Mouse (Mus musculus): ENCODE data around the gene Ston1. TPM values are rescaled to one million over a fixed set of nuclear protein-coding genes. Genes with fewer than 3 reads are reported as not detected.

Gene Ston1
- polyA plus RNA-seq, 1 experiment from 2014 or later = 8.6 TPM

DNA sequence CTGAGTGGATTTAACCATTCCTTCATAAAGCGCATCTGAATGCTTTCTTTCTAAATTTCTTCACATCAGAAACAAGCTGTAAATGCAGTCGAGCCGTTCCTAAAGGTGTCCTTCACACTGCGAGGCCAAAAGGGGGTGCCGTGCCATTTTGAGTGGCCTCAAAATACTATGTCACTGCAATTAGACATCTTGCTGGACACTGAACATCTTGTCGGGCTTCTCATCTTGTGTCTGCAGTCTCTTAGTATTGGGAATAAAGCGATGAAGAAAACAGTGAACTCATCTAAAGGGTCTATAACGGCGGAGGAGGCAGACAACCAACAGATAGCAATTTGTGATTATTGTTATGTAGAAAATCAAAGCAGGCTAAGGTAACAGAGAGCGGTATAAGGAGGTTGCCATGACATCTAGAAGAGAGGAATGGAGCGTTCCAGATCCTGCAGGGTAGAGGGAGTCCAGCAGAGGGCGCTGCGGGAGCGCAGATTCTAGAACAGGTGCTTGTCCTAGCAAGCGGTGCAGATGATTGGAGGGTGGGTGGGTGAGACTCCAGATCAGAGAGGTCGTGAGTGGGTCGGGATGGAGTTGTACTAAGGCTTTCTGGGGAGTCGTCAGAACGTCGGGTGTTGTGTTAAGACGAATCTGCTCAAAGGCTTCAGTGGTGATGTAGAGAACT lies 55.4 kb downstream of the Ston1 start:
- Histone ChIP-seq H3K4me1 (0 out of 2 replicates have a peak, but pooled peaks cover 3% of the 10 kb centered on the region), H3K27me3 (no peaks in the 10 kb centered on the region), H3K9ac (no peak overlapping the region), H3K36me3 (peaks cover 10% of the 10 kb centered on the region), H3K4me2 (no peak overlapping the region), H3K9me3 (no peaks in the 10 kb centered on the region), H3K27ac (no peak overlapping the region), H3K4me3 (no peak overlapping the region)
- WGBS = 20% methylated on average over 21 of the region's 21 CpGs
- no peak for ATAC-seq (ENCODE audit: insufficient number of reproducible peaks, low FRiP score, low TSS enrichment, low read depth)

DNA sequence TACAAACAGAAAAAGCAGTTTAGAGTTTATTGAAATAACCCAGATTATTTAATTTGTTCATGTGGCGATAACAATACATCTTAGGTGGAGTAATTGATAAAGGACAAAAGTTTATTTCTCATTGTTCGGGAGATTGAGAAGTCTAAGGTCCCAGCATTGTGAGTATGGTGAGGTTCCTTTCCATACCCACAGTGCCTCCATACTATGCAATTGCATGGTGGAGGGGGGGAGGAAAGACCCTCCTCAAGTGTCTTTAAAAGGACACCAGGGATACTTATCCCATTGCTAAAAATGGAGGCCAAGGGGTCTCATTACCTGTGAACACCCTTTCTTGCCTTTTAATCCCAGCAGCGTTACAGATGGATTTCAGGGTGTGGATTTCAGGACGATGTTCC lies 55.9 kb downstream of the Ston1 start:
- no peaks in the 10 kb centered on the region for H3K9me3 ChIP-seq
- no peak overlapping the region for H3K4me2 ChIP-seq
- H3K9ac ChIP-seq = no peak overlapping the region
- H3K36me3 ChIP-seq = peaks cover 5% of the 10 kb centered on the region
- 0 out of 2 replicates have a peak, but pooled peaks cover 3% of the 10 kb centered on the region for H3K4me1 ChIP-seq
- no peaks in the 10 kb centered on the region for H3K27me3 ChIP-seq
- no peak for ATAC-seq (ENCODE audit: insufficient number of reproducible peaks, low FRiP score, low TSS enrichment, low read depth)
- H3K4me3 ChIP-seq = no peak overlapping the region
- no peak overlapping the region for H3K27ac ChIP-seq
- 83% methylated on average over 4 of the region's 4 CpGs for WGBS

DNA sequence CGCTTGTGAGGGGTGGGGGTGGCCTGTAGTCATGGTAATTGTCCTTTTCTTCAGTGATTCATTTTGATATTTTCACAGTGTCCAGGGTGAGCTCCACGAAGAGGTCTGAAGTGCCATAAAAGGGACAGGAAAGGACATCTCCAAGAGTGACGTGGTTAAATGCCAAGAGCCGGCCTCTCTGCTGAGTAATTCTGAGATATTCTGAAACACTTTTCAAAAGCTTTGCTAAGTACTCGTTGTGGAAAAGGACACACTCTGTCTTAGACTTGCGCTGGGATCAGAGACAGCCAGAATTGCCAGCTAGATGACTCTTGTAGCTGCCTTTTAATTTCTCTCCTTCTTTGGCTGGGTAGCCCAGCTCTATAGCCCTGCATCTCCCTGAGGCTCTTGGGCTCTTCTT lies 61.0 kb downstream of the Ston1 start:
- H3K4me2 ChIP-seq = no peak overlapping the region
- ATAC-seq (ENCODE audit: insufficient number of reproducible peaks, low FRiP score, low TSS enrichment, low read depth) = no peak
- H3K4me3 ChIP-seq = no peak overlapping the region
- H3K36me3 ChIP-seq = no peaks in the 10 kb centered on the region
- H3K27me3 ChIP-seq = no peaks in the 10 kb centered on the region
- no peaks in the 10 kb centered on the region for H3K9me3 ChIP-seq
- H3K4me1 ChIP-seq = no peaks in the 10 kb centered on the region
- no peak overlapping the region for H3K27ac ChIP-seq
- 74% methylated on average over 6 of the region's 6 CpGs for whole genome bisulfite sequencing
- H3K9ac ChIP-seq = no peak overlapping the region

DNA sequence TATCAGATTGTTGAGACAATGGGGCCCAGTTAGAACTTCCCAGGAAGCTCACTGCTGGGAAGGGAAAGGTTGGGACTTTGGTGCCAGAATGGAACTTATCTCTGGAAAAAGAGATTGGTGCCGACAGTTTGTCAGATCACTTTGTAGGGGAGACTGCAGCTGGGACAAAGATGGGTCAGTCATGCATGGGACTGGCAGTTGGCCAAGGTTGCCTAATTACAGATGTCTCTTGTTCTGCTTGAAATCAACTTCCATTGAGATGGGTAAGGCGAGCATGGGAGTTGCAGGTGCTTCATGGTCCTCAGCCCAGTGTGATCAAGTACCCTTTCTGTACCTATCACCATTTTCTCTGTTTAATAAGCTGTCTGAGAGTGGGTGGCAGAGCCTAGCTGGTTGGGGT lies 68.6 kb downstream of the Ston1 start:
- Histone ChIP-seq H3K4me1 (peaks cover 7% of the 10 kb centered on the region; the same call in 1 of the 2 replicates), H3K4me2 (no peak overlapping the region), H3K4me3 (no peak overlapping the region), H3K9me3 (no peaks in the 10 kb centered on the region), H3K9ac (no peak overlapping the region), H3K27ac (no peak overlapping the region), H3K36me3 (no peaks in the 10 kb centered on the region), H3K27me3 (no peaks in the 10 kb centered on the region)
- 78% methylated on average over 2 of the region's 2 CpGs for WGBS
- no peak for ATAC-seq (ENCODE audit: insufficient number of reproducible peaks, low FRiP score, low TSS enrichment, low read depth)

DNA sequence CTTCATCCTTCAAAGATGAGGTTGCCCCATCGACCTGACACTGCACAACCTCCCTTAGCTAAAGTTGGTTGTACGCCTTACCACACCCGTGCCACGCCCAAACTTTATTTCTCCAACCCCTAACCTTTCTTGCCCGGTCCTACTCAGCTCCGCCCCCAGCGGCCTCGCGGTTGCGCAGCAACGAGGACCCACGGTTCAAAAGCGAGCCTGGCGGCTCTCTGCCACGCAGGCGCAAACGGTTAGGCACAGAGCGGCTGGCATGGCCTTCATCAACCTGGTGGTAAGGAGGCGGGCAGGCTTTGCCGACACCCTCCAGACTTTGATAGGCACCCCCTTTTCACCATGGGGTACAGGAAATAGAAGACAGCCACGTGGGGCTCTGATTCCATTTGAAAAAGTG lies 71.0 kb downstream of the Ston1 start, which contains the start of gene Gtf2a1l:
Gene Gtf2a1l, plus strand, starts transcription at position 209 of the 400 bp plus-strand sequence.
- no peaks in the 10 kb centered on the region for H3K27me3 ChIP-seq
- H3K4me1 ChIP-seq = peaks cover 7% of the 10 kb centered on the region; the same call in 1 of the 2 replicates
- H3K9ac ChIP-seq = no peak within 1 kb of the TSS
- ATAC-seq (ENCODE audit: insufficient number of reproducible peaks, low FRiP score, low TSS enrichment, low read depth) = no peak
- H3K4me2 ChIP-seq = peak within 1 kb of the TSS; percentile 42
- H3K36me3 ChIP-seq = no peaks in the 10 kb centered on the region
- 37% methylated on average over 21 of the region's 21 CpGs for WGBS
- H3K27ac ChIP-seq = no peak within 1 kb of the TSS
- peak within 1 kb of the TSS; percentile 17 for H3K4me3 ChIP-seq
- no peaks in the 10 kb centered on the region for H3K9me3 ChIP-seq

DNA sequence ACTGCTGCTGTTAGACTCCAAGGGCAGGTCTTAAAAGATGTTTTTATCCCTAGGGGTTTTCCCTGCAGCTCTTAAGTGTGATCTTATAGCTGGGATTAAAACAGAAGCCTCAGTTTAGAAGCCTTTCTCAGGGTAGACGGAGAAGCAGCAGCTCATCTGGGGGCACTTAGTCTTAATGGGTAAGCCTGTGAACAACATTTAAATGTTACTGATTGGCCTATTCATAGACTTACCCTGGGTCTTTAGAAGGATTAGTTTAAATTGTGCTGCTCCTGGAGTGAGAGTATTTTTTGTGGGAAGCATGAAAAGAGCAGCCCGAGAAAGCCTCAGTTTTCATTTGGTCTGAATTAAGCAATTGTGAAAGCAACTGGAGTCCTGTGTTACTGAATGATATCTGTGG lies 72.4 kb downstream of the Ston1 start:
- H3K9ac ChIP-seq = no peak overlapping the region
- no peak overlapping the region for H3K4me3 ChIP-seq
- H3K4me1 ChIP-seq = peaks cover 7% of the 10 kb centered on the region; the same call in 1 of the 2 replicates
- no peak overlapping the region for H3K27ac ChIP-seq
- no peak overlapping the region for H3K4me2 ChIP-seq
- ATAC-seq (ENCODE audit: insufficient number of reproducible peaks, low FRiP score, low TSS enrichment, low read depth) = no peak
- H3K9me3 ChIP-seq = no peaks in the 10 kb centered on the region
- H3K27me3 ChIP-seq = no peaks in the 10 kb centered on the region
- 35% methylated on average over 2 of the region's 2 CpGs for WGBS
- H3K36me3 ChIP-seq = no peaks in the 10 kb centered on the region

DNA sequence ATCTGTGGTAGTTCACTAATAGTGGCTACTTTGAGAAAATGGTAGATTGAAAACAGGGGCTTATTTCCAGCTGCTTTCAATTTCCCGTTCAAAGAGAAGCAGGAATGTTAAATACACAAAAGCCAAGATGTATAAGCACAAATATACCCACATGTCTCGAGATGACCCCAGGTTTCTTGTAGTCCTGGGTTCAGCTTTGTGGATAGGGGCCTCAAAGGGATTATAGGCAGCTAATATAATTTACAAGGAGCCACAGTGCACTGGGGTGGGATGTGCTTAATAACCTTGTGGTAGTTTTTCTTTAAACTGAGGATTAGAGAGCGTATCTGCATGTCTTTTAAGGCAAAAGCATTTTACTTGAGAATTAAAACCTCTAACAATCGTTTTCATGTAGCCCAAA lies 73.3 kb downstream of the Ston1 start:
- H3K27ac ChIP-seq = no peak overlapping the region
- H3K27me3 ChIP-seq = no peaks in the 10 kb centered on the region
- WGBS = 26% methylated on average over 4 of the region's 4 CpGs
- H3K4me2 ChIP-seq = no peak overlapping the region
- no peak overlapping the region for H3K4me3 ChIP-seq
- ATAC-seq (ENCODE audit: insufficient number of reproducible peaks, low FRiP score, low TSS enrichment, low read depth) = no peak
- H3K36me3 ChIP-seq = no peaks in the 10 kb centered on the region
- H3K9ac ChIP-seq = no peak overlapping the region
- no peaks in the 10 kb centered on the region for H3K9me3 ChIP-seq
- peaks cover 7% of the 10 kb centered on the region; the same call in 1 of the 2 replicates for H3K4me1 ChIP-seq

DNA sequence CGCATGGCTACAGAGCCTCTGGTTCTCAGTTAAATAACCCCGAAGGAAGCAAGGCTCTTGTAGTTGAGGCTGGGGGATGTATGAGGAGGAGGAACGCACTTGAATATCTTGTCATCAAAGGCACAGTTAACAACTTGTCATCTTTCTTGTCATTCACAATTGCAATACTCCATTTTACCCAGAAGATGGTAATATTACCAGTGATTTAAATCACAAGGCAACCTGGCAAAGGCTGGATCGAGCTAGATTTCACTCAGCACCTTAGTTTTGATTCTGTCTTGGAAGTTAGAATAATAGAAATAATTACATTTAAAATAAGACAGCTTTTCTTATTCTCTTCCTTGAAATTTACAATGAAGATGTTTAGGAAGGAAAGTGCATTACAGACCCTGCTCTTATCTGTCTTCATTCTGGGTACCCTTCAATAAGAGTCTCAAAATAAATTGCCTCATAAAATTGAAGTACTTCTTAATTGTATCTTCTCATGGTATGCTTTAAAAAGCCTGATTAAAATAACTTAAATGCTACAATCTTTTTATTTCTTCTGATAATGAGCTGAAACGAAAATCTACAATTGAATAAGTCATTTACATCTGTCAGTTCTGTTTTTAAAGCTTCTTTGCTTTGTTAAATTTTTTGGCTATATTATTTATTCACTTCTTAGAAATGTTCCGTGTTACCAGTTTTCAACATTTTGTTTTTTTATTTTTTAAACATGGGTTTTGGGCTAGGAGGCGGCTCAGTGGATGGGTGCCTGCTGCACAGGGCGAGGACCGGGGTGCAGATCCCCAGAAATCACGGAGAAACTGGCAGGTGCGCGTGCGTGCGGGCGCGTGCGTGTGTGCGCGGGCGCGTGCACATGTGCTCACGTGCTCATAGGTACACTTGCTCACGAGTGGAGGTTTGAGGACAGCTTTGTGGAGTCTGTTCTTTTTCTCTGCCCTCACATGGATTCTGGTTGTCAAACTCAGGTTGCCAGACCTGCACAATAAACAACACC lies 78.1 kb downstream of the Ston1 start:
- Histone ChIP-seq H3K4me1 (no peaks in the 10 kb centered on the region), H3K9me3 (no peaks in the 10 kb centered on the region), H3K4me2 (no peak overlapping the region), H3K27me3 (no peaks in the 10 kb centered on the region), H3K4me3 (no peak overlapping the region), H3K9ac (no peak overlapping the region), H3K36me3 (no peaks in the 10 kb centered on the region), H3K27ac (no peak overlapping the region)
- WGBS = 89% methylated on average over 23 of the region's 23 CpGs
- ATAC-seq (ENCODE audit: insufficient number of reproducible peaks, low FRiP score, low TSS enrichment, low read depth) = no peak

DNA sequence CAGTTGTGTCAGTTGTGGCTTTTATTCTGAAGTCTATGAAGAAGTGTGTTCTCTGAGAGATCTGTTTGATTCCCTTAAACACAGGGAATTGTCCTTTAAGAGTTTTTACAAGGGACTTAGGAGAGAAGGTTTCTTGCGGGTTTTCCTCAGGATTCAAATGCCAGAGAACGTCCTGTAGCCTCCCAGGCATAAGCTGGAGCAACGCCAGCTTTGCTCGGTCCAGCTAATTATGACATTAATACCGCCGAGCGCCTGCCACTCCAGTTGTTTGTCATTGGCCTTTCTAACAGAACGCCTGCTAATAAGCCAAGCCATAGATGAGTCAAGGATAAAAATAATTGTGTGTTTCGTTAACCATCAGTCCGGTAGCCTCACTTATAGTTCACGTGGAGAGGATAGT lies 90.7 kb downstream of the Ston1 start:
- Histone ChIP-seq H3K9me3 (no peaks in the 10 kb centered on the region), H3K4me2 (no peak overlapping the region), H3K4me1 (no peaks in the 10 kb centered on the region), H3K36me3 (no peaks in the 10 kb centered on the region), H3K9ac (no peak overlapping the region), H3K27ac (no peak overlapping the region), H3K27me3 (no peaks in the 10 kb centered on the region), H3K4me3 (no peak overlapping the region)
- WGBS = 33% methylated on average over 11 of the region's 11 CpGs
- ATAC-seq (ENCODE audit: insufficient number of reproducible peaks, low FRiP score, low TSS enrichment, low read depth) = no peak

DNA sequence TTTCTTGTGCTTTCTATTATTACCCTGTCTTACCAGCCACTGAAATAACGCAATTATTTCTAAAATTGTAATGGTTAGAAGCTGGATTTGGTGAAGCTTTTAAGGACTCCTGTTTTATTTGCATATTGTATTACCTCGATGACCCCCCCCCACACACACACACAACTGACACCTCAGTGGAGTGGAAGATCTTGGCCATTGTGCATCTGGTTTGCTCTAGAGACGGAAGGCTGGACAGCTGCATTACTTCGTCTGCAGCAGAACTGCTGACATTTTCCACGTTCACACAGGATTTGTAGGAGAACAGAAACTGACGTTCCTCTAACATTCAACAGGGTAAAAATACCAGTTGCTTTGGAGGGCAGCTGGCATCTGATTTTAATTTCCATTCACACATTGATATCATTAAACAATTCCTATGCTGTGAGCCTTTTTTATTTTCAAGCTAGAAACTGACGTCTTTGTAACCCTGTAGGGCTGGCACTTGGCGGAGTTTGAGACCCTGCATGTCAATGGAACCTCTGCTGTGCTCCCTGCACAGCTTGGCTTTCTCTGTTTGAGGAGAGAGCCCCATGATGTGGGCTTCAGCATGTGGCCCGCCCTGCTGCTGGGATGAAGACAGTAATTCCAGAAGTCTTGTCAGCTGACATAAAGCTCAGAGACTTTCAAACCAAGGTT lies 99.3 kb downstream of the Ston1 start:
- no peak overlapping the region for H3K9ac ChIP-seq
- H3K27me3 ChIP-seq = no peaks in the 10 kb centered on the region
- H3K4me2 ChIP-seq = peak overlapping the region; percentile 22; the same call in 1 of the 2 replicates
- H3K36me3 ChIP-seq = no peaks in the 10 kb centered on the region
- H3K27ac ChIP-seq = peak overlapping the region; percentile 77
- peak; percentile 64; the same call in 1 of the 2 replicates for ATAC-seq (ENCODE audit: insufficient number of reproducible peaks, low FRiP score, low TSS enrichment, low read depth)
- WGBS = 38% methylated on average over 9 of the region's 9 CpGs
- H3K4me1 ChIP-seq = peaks cover 9% of the 10 kb centered on the region; the same call in 1 of the 2 replicates
- no peak overlapping the region for H3K4me3 ChIP-seq
- H3K9me3 ChIP-seq = no peaks in the 10 kb centered on the region

DNA sequence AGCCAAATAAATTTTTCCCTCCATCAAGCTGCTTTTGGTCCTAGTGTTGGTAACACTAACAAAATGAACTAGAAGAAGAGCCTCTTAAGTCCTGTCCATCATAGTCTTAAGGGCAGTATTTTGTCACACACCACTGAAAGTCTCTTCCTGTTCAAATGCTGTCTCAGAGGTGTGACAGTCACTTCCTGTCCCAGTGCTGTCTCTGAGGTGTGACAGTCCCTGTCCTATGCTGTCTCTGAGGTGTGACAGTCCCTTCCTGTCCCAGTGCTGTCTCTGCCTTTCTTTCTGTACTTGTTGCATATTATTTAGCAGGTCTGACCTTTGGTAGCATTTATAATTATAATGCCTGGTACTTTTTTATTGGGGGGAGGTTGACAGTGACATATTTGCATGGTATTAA lies 103.4 kb downstream of the Ston1 start:
- no peaks in the 10 kb centered on the region for H3K36me3 ChIP-seq
- H3K4me1 ChIP-seq = peaks cover 11% of the 10 kb centered on the region
- no peak overlapping the region for H3K9ac ChIP-seq
- no peak overlapping the region for H3K27ac ChIP-seq
- no peak overlapping the region for H3K4me3 ChIP-seq
- H3K27me3 ChIP-seq = no peaks in the 10 kb centered on the region
- ATAC-seq (ENCODE audit: insufficient number of reproducible peaks, low FRiP score, low TSS enrichment, low read depth) = no peak
- no peak overlapping the region for H3K4me2 ChIP-seq
- no peaks in the 10 kb centered on the region for H3K9me3 ChIP-seq

All from limb, embryonic 15.5 days (tissue).